ENCODE assay signal across 8 mouse cellular contexts in the genomic region with DNA sequence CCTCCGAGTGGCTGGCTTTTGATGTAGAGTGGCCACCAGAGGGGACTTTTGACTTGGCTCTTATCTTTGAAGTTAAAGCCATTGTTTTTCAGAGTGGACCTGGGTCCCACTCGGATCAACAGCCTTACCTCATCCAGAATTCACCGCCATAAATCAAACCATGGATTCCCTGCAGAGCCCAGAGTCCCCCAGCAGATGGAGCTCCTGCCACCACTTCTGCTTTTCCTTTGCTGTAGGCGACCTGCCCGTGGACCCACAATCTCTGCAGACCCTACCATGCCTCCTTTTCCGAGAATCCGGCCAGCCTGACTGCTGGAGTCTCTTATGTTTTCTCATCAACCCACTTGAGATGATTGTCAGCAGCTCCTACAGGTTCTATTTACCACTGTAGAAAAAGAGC. TPM values are rescaled to one million over a fixed set of nuclear protein-coding genes. Genes with fewer than 3 reads are reported as not detected.
DNase-seq lines count a peak whose midpoint lies in the region; ATAC-seq and TF ChIP-seq lines count a peak whose summit lies in the region.

No protein-coding gene starts in this region.

- intact Hi-C loops in heart, adult 2 months (cut with DNase I), result no loop called here

- no peak for TF ChIP-seq POLR2A in heart, adult 2 months (IDR thresholded peaks at IDR 0.05; ENCODE audit: insufficient read depth, low read depth, low read length)
- no peak for TF ChIP-seq POLR2A in bone marrow, adult 2 months (IDR thresholded peaks at IDR 0.05; ENCODE audit: borderline replicate concordance, control insufficient read depth, low read depth, low read length)

- WGBS in heart, adult 2 months, result 12% methylated on average over 7 of the region's 7 CpGs
- 28% methylated on average over 7 of the region's 7 CpGs for WGBS in heart, embryonic 10.5 days
- 19% methylated on average over 7 of the region's 7 CpGs for WGBS in bone marrow, adult 2 months
- WGBS in midbrain, postnatal 0 days, result 16% methylated on average over 7 of the region's 7 CpGs

- no peaks in the 10 kb centered on the region for H3K36me3 ChIP-seq in heart, adult 2 months (ENCODE audit: control insufficient read depth, insufficient read depth, low read length)
- H3K36me3 ChIP-seq in heart, embryonic 10.5 days, result peaks cover 28% of the 10 kb centered on the region
- H3K36me3 ChIP-seq in midbrain, postnatal 0 days (ENCODE audit: insufficient read depth, low read length), result no peaks in the 10 kb centered on the region

- no peak for TF ChIP-seq EP300 in heart, adult 2 months (IDR thresholded peaks at IDR 0.05; ENCODE audit: insufficient read depth, low read depth, low read length)

- H3K4me2 ChIP-seq in midbrain, postnatal 0 days (ENCODE audit: low read depth, low read length, poor library complexity, severe bottlenecking), result no peak overlapping the region

- TF ChIP-seq CTCF in heart, adult 2 months (IDR thresholded peaks at IDR 0.05), result peak; percentile 82
- TF ChIP-seq CTCF in bone marrow, adult 2 months (IDR thresholded peaks at IDR 0.05; ENCODE audit: control insufficient read depth, insufficient read depth, low read length), result peak; percentile 70
- peak; percentile 81 for TF ChIP-seq CTCF in midbrain, postnatal 0 days (IDR thresholded peaks at IDR 0.05)

- no peaks in the 10 kb centered on the region for H3K27me3 ChIP-seq in heart, adult 2 months (ENCODE audit: control insufficient read depth, insufficient read depth, low read length)
- no peaks in the 10 kb centered on the region for H3K27me3 ChIP-seq in heart, embryonic 10.5 days (ENCODE audit: insufficient read depth, poor library complexity, severe bottlenecking)
- H3K27me3 ChIP-seq in midbrain, postnatal 0 days (ENCODE audit: insufficient read depth, low read length), result no peaks in the 10 kb centered on the region

- peak; percentile 51 to 68 for DNase-seq in heart, adult 2 months
- no peak for DNase-seq in heart, embryonic 10.5 days (ENCODE audit: low spot score)
- DNase-seq in CD4-positive helper T cell, adult 2 months (ENCODE audit: low read depth, low spot score), result peak; percentile 54
- peak; percentile 55 to 63 for DNase-seq in frontal cortex, postnatal 25 days (ENCODE audit: low spot score in 2 of 2)
- DNase-seq in layer of hippocampus, postnatal 36 days, result peak; percentile 70 to 71
- DNase-seq in midbrain, postnatal 0 days (ENCODE audit: low spot score), result peak; percentile 61
- DNase-seq in thymus, postnatal 10 days (ENCODE audit: low spot score in 2 of 2), result peak; percentile 7 to 50

- H3K27ac ChIP-seq in heart, adult 2 months, result no peak overlapping the region
- H3K27ac ChIP-seq in heart, embryonic 10.5 days, result no peak overlapping the region
- no peak overlapping the region for H3K27ac ChIP-seq in bone marrow, adult 2 months (ENCODE audit: control insufficient read depth, insufficient read depth, low read depth, low read length, poor library complexity)
- H3K27ac ChIP-seq in midbrain, postnatal 0 days (ENCODE audit: low read depth, low read length), result no peak overlapping the region

- peaks cover 3% of the 10 kb centered on the region for H3K4me1 ChIP-seq in heart, adult 2 months (ENCODE audit: control insufficient read depth, insufficient read depth, low read length)
- H3K4me1 ChIP-seq in heart, embryonic 10.5 days, result peaks cover 23% of the 10 kb centered on the region
- no peaks in the 10 kb centered on the region; the same call in 1 of the 2 replicates for H3K4me1 ChIP-seq in bone marrow, adult 2 months (ENCODE audit: control insufficient read depth, insufficient read depth, low read length)
- H3K4me1 ChIP-seq in midbrain, postnatal 0 days (ENCODE audit: insufficient read depth, low read length), result no peaks in the 10 kb centered on the region

- no peak for ATAC-seq in midbrain, postnatal 0 days (ENCODE audit: low FRiP score)

- H3K9me3 ChIP-seq in heart, embryonic 10.5 days, result no peaks in the 10 kb centered on the region
- no peaks in the 10 kb centered on the region for H3K9me3 ChIP-seq in midbrain, postnatal 0 days (ENCODE audit: low read length)

- H3K4me3 ChIP-seq in heart, adult 2 months, result no peak overlapping the region
- H3K4me3 ChIP-seq in heart, embryonic 10.5 days, result no peak overlapping the region
- no peak overlapping the region for H3K4me3 ChIP-seq in bone marrow, adult 2 months (replicated peaks; ENCODE audit: control insufficient read depth, low read depth, low read length)
- H3K4me3 ChIP-seq in midbrain, postnatal 0 days (ENCODE audit: low read depth, low read length), result no peak overlapping the region

- H3K9ac ChIP-seq in heart, adult 2 months (ENCODE audit: low read depth, low read length), result no peak overlapping the region
- H3K9ac ChIP-seq in midbrain, postnatal 0 days (replicated peaks; ENCODE audit: low read length, poor library complexity, severe bottlenecking), result no peak overlapping the region

- no peaks in the 10 kb centered on the region for H3K79me2 ChIP-seq in heart, adult 2 months (replicated peaks; ENCODE audit: control insufficient read depth, insufficient read depth, low read length)

RNA-seq across cellular contexts. Expression of a gene that starts 5.8 kb away (rescaled TPM):
- 10 to 100 TPM; 72.9 to 79.3 TPM for total RNA-seq in heart, adult 2 months (2021)
- 45.8 and 63.4 TPM in 2 replicates for polyA plus RNA-seq in heart, adult 2 months (2012; rRNA removed)
- 63.4 and 63.5 TPM in 2 replicates for polyA plus RNA-seq in heart, embryonic 10.5 days (2016; fragmentation: Nextera tagmentation; extraction: Ambion mirVana)
- 31.2 and 34.6 TPM in 2 replicates for polyA plus RNA-seq in bone marrow, adult 2 months (2011; ENCODE audit: insufficient read depth, insufficient read length, low replicate concordance, missing spikeins)
- total RNA-seq in layer of hippocampus, postnatal 36 days (2021), result 10 to 100 TPM; 82.0 to 89.2 TPM
- 98.0 and 111 TPM in 2 replicates for total RNA-seq in midbrain, postnatal 0 days (2014; rRNA removed)
- polyA plus RNA-seq in midbrain, postnatal 0 days (2015; fragmentation: Nextera tagmentation; extraction: Ambion mirVana), result 31.0 and 32.3 TPM in 2 replicates
